Mouse (Mus musculus): ENCODE results near the gene Dusp22. TPM values are rescaled to one million over a fixed set of nuclear protein-coding genes. Genes with fewer than 3 reads are reported as not detected.

The Dusp22 gene
- polyA plus RNA-seq, 1 experiment, result 37.0 TPM

DNA sequence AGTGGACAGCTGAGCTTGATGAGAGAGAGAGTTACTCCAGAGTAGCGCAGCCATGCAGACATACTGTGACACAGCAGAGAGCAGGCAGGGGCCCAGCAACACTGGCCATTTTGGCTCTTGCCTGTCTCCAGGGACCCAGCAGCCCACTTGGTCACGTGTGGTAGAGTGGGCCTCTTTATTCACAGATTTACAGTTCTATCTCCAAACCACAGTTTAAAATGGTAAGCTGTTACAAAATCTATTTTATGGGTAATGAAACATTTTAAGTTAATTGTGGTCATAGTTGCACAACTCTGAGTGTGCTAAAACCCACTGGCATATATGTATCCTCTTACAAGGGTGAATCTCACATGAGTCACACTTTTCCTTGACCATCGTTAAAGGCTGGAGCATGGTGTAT, 9.5 kb downstream of the Dusp22 start:
- no peak for DNase-seq (ENCODE audit: low spot score)

DNA sequence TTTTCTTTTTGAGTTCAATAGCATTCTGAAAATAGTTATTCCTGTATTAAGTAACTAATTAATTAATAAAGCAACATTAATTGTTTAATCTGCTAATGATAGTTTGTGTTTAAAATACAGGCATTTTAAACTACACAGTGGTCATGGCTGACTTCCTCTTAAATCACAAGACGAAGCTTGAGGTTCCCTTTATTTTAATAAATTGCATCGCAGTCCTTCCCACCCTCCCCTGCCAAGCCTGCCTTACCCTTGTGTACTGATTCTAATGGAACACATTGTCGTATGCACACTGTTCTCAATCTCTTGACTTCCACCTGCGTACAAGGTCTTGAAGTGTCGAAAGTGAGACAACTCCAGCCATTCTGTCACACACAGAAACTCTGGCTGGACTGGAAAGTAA, 14.1 kb downstream of the Dusp22 start:
- no peak for DNase-seq (ENCODE audit: low spot score)

DNA sequence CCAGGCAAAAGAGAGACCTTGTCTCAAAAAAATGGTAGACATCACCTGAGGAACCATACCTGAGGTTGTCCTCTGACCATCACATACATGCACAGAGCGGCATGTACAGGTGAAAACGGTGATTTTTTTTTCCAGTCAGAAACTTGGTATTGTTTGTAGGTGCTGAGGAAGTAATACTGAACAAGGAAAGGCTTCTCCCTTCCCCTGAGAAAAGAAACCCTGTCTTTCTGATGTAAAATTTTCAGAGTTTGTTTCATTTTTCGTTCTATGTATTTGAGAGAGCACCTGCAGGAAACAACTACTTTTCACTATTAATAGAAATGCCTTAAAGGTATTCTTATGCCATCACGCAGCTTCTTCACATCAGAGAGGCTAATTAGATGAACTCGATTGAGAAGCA, 19.0 kb downstream of the Dusp22 start:
- DNase-seq (ENCODE audit: low spot score), result no peak

DNA sequence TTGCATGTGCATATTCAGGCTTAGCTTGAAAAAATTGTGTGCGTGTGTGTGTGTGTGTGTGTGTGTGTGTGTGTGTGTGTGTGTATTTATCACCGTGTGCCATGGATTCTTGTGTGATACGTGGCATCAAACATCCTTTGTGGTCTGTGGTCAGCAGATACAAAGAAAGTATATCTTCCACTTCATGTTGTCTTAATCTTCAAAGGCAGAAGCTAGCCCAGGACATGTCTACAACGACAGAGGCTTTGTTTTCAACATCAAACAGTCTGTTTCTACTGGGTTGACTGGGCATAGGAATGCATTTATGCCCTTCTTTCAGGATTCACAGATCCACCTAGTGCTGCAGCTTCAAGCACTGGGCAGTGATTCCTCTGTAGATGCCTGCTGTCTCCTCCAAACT, 22.1 kb downstream of the Dusp22 start:
- DNase-seq (ENCODE audit: low spot score), result no peak

DNA sequence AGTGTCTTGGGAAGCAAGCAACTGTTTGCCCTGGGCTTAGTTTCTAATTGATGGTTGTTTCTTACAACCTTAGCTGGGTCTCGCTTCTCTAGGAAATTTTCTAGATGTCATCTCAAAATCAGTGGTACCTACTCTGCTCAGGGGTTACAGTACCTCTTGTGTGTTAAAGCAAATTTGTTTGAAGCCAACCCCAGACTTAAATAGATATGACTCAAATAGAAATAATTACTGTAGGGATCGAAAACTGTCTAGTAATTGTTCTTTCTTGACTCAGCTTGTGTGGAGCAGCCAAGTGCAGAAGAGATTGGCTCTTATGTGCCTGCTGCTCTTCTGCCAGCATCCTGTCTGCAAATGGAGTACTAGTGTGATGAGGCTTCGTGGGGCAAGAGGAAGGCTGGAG, 22.5 kb downstream of the Dusp22 start:
- no peak for DNase-seq (ENCODE audit: low spot score)

DNA sequence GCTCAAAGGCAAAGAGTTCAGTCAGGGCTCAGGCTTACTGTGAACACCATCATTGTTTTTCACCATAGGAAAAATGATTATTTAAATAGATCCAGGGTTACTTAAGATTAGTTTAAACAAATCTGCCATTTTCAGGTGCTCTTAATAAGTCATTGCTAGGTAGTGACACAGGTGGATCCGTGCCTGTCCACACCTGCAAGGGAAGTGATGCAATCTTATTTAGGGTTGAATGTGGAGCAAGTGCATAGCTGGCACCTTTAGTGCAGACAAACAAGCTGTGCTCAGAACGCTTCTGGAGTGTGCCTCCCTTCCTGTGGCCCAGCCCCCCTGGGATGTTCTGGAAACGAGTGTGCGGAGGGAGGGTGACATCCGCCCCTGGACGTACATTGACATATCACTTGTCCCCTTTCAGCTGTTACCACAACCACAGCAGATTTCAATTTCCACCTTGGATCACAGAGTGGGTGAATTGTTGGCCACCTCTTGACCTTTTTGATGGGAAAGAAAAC, 24.9 kb downstream of the Dusp22 start:
- no peak for DNase-seq (ENCODE audit: low spot score)

DNA sequence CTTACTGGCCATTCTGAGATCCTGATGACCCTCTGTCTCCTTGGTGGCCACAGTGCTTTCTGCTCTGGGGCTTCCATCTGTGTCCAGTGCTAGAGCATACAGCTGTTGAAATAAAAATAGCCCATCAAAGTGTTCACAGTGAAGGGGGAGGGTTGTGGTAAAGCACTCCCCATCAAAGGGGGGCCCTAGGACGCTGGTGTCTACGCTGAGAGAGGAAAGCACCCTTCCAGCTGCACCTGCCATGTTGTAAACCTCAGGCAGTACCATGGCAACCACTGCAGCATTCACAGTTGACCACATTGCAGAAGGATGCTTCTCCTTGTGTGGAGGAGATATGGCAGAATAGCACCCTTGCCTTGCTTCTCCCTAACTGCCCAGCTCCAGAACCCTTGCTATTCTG, 26.2 kb downstream of the Dusp22 start:
- DNase-seq (ENCODE audit: low spot score), result no peak

DNA sequence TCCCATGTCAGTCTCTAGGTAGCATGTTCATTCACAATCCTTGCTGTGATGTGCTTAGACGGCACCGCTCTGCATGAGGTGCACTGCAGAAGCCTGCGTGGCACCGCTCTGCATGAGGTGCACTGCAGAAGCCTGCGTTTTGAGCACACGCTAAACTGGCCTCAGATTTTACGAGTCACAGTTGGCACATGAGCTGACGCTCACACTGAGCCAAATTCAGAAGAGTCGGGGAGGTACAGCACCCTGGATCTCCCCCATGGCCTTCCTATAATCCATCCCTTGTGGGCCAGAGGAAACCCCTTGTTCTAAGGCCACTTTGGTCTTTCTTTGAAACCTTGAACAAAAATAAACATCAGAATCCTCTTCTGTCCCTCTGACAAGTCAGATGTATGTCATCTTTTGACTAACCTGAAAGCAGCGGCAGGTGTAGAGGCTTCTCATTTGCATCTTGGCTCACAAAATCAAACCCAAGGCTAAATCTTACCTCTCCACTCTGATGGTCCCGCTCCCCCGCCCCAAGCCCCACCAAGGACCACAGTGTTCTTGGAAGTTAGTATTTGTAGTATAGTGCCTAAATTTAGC, 28.3 kb downstream of the Dusp22 start:
- DNase-seq (ENCODE audit: low spot score), result no peak

DNA sequence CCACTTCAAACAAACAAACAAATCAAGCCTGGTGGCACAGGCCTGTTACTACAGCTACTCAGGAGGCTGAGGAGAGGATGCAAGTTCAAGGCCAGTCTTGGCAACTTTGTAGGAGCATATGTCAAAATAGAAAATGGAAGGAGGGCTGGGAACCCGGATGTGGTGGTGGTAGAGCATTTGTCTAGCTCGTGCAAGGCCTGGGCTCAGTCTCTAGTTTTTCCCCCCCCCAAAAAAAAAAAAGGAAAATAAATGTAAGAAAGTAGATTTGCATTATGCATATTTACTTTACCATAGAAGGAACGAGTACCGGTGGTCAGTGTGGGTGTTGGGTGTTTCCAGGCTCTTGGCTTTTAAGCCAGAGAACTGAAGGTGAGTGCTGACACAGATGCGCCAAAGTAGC, 29.7 kb downstream of the Dusp22 start:
- DNase-seq (ENCODE audit: low spot score), result no peak

DNA sequence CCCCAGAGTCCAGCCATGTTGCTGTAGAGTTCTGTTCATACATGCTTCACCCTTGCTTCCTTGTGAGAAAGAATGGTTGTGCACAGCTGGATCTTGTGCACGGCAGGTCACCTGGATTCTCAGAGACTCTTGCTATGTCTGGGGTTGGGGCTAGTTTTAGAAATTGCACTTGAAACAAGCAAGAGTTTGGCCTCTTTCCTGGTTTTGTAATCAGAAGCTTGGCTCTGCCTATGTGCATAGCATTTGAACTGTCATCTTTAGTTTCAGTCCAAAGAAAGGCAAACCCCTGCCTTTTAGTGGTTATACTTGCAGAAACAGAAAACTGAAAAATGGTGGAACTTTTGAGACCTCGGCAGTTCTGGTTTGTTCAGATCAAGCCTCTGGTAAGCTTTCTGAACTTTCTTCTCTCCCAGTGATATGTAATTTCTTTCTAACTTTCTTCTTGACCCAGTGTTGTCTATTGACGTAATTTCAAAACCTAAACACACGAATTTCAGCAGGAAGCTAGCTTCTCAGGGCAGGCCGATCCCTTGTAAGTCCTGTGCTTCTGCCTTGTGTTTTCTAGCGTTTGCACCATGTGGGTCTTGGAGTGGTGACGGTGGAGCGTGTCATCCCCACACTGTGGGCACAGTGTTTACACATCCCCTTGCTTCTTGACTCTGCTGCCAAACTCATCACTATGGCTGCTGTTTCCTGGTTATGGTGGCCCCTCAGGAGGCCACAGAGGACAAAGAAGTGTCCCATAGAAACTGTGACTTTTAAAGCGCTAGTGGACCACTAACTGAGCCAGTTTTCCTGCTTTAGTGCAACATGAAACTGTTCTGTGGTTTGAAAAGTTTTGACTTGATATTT, 31.9 kb downstream of the Dusp22 start:
- DNase-seq (ENCODE audit: low spot score), result no peak

DNA sequence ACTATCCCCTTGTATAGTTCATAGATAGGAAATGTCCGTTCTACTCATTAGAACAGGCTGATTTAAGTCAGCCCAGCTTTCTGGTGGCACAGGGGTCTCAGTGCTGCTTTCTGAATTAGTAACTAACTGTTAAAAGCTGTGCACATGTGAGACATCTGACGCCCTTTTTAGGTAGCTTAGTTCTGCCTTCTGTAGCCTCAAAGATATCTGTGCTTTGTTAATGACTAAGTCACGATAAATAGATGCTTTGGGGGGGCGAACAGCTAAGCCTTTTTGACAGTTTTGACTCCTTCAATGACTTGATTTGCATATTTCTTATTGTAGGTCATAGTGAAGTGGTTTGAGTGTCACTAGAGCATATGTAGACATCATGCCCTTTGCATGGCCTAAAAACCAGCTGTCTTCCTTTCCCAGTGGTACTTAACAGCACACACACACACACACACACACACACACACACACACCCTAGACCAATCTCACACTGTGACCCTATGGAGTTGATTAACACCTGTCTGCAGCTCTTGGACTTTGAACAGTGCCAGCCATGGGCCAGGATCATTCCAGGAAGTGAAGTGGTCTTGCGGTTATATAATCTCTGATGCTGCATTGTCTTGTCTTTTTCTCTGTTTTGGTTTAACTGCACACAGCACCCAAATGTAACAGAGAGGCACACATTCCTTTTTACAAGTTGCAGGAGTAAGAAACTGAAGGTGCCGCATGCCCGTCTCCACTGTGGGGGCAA, 33.0 kb downstream of the Dusp22 start:
- no peak for DNase-seq (ENCODE audit: low spot score)

DNA sequence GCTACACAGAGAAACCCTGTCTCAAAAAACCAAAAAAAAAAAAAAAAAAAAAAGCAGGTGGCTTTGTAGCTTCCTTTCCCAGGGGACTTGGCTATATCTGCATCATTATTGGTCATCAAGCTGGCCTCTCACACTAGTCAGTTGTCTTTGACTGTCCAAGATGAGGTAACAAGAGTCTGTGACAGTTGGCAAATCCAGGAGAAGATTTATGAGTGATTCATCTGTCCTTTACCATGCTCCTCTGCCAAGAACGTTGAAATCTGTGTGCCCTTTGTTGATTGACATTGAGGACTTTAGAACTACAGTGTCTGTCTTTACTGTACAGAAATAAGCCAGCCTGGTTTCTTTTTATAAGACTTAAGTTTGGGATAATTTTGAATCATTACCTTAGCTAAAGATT, 35.4 kb downstream of the Dusp22 start:
- no peak for DNase-seq (ENCODE audit: low spot score)

DNA sequence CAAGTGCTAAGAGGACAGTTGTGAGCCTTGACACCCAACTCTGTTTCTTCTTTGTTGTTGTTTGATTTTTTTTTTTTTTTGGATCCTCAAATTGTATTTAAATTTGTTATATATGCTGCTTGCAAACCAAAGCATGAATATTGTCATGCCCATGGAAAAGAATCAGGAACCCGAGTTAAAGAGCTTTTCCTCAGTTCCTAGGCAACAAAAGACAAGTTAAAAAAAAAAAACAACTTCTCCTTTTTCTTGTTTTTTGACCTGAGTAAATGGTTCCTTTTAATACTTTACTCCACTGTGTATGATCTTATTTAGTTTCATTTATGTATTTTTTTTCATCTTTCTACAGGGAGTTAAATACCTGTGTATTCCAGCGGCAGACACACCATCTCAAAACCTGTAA, 36.1 kb downstream of the Dusp22 start:
- DNase-seq (ENCODE audit: low spot score), result no peak

DNA sequence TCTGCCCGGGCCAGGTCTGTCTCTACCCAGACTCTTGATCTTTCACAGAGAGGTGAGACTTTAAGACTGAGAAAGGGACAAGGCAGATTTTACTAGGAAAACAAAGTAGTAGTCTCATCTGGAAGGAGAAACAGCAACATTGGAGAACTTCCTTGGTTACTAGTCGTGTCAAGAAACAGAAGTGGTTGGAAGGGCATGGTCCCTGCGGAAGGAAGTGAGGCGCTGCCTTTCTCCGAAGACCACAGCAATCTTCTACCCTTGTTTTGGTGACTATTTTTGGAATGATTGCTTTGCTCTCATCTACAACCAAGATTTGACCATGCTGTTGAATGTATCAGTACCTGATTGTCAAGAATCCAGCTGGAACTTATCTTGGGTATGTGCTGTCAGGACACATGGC, 38.1 kb downstream of the Dusp22 start:
- no peak for DNase-seq (ENCODE audit: low spot score)

DNA sequence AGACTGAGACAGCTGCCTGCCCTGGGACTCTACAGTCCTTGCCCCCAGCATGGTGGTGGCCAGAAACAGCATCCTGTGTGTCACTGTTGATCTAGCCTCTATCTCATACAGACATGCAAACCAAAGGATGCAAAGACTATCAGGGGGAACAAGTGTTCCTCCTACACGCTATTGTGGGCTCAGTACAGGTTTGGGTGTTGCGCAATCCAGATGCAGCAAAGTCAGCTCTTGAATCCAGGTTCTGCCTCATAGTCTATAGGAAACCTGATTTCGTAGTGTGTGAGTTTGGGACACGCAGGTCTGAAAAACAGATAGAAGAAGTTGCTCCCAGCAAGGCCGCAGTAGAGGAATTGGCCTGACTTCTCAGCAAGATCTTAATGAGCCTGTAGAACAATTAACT, 42.9 kb downstream of the Dusp22 start:
- DNase-seq (ENCODE audit: low spot score), result no peak

DNA sequence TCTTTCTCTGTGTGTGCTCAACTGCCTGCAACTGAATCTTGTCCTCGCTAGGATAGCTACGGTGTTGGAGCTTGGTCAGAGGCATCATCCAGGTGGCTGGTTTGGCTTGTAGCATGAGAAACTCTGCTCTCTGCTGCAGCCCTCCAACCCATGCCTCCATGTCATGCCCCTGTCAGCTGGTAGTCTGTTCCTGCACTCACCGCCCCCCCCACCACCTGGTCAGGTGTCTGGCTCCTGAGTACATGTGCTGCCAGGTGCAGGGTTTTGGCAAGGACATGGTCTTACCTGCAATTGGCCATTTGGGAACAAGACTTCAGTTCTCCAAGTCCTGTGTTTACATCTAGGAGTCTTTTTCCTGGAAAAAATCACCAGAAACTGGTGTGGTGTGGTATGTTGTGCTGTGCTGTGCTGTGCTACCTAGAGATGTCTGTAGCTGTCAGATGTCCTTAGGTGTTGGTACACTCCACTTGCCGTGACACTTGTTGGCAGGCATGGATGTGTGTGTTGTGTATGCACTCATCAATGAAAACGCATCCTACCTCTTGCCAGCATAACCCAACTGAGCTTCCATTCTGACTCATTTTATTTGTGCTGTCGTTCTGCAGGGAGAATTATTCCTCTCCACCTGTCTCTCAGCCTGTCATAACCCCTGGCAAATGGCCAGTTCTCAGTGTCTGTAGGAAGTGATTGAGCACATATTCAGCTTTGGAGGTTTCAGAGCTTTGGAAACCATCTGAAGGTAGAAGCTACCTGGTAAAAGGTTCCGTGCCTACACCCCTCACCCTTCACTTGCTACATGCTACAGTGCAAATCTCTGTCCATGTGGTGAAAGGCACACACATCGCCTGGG, 44.7 kb downstream of the Dusp22 start:
- DNase-seq (ENCODE audit: low spot score), result no peak

DNA sequence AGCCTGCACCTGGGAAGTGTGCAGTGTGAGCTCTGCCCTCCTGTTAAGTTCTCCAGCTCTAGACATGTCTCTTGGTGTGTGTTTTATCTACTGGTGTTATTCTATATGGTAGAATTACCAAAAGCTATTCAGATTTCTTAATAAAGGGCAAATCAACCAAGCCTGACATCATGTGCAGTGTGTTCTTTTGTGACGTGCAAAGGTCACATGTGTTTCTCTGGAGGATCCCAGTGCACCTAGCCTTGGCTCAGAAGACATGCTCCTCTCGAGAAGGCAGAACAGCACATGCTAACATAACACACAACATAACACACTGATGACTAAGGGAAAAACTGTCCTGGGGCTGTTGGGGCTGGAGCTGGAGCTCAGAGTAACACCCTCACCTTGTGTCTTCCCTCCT, 51.3 kb downstream of the Dusp22 start:
- DNase-seq (ENCODE audit: low spot score), result no peak

DNA sequence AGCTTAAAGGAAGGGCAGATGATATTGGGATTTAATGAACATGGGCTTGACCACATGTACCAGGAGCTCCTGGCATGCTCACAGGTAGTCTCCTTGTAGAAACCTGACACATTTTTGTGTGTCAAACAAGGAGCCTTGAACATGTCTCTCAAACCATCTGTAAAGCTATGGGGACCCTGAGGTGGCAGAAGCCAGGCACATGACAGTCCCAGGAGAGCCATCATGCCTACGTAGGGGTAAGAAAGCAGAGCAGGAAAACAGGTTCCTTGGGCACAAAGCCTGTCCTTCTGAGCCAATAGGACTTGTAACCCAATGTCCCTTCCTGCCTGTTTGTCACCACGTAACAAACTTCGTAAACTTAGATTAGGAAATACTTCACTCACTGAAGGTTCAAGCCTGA, 51.9 kb downstream of the Dusp22 start:
- DNase-seq (ENCODE audit: low spot score), result no peak

DNA sequence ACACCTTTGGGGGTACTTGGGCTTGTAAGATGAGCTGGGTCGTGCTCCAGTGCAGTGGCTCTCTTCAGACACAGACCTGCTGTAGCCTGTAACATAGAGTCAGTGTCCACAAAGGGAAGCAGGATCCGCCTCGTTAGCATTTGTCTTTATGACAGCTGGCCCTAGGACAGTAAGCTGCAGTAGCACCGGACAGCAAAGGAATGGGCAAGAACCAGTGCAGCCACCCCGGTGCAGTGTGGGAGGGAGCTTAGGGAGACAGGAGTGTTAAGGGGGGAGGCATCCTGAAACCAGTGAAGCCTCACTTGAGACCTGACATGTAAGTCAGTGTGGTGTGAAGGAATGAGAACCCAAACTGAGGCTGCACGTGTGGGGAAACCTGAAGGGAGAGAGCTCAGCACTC, 52.5 kb downstream of the Dusp22 start:
- DNase-seq (ENCODE audit: low spot score), result no peak

DNA sequence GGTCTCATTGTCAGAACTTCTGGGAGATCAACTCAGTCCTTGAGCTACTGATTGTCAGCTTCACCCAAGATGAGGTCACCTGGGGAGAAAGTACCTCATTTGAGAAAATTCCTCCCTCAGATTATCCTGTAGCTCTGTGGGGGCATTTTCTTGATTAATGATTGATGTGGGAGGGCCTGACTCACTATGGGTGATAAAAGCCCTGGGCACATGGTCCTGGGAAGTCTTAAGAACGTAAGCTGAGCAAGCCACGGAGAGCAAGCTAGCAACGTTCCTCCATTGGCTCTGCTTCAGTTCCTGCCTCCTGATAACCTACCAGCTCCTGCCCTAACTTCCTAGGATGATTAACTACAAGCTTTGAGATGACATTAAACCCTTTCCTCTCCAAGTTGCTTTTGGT, 53.8 kb downstream of the Dusp22 start:
- DNase-seq (ENCODE audit: low spot score), result no peak

DNA sequence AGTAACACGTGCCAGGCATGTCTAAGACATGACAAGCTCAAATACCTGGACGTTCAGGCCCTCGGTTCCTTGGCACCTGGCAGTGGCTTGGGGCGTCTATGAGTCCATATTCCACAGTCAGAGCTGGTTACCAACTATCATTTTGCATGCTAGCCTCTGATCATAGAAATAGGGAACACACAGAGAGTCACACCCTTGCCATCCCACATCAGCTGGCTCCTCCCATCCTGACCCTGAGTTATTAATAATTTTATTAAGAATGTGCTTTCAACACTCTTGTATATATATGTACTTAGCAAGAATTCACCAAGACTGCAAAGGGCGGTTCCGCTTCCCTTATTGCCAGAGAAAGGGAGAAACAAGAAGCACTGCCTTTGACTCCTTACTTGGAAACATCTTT, 54.8 kb downstream of the Dusp22 start:
- no peak for DNase-seq (ENCODE audit: low spot score)

DNA sequence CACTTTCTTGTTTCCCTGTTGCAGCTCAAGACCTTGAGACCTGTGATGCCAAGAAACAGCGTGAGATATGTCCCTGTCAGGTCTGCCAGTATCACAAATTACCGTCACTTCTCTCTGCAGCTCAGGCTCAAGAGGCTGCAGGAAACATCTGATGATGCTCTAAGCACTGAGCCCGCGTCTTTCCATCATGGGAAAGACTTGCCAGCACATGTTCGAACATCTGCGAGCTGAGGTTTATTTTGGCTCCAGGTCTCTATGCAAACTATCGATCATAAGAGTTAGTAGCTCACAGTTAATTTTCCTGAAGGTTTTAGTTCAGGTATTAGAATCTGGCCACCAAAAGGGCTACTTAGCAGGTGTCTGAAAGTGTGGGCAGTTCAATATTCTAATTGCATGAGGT, 55.3 kb downstream of the Dusp22 start:
- DNase-seq (ENCODE audit: low spot score), result no peak

Data from urinary bladder, adult 2 months (tissue).